Mouse (Mus musculus) limb, embryonic 13.5 days (tissue): Measurements from ENCODE around the gene Atp9a. TPM values are rescaled to one million over a fixed set of nuclear protein-coding genes. Genes with fewer than 3 reads are reported as not detected.

Experiments used
- ATAC-seq: fragments of 200-750 bp; cut with Nextera tagmentation; 2 replicates; pipeline ENCODE4 v1.8.0; 2017; ENCODE audit warnings: low read depth, moderate number of reproducible peaks, moderate TSS enrichment; ENCODE audit not compliant: low FRiP score
- H3K27ac ChIP-seq: fragments of 300-500 bp; sonication (generic); 2 replicates; pipeline ENCODE4 v1.5.1; 2015; ENCODE audit warnings: inconsistent platforms, mild to moderate bottlenecking, moderate library complexity
- H3K27me3 ChIP-seq: fragments of 300-500 bp; sonication (generic); 2 replicates; pipeline ENCODE4 v1.6.1; 2015; ENCODE audit warnings: mild to moderate bottlenecking, inconsistent platforms
- H3K36me3 ChIP-seq: fragments of 300-500 bp; sonication (generic); 2 replicates; pipeline ENCODE4 v1.6.1; 2015; ENCODE audit warnings: inconsistent platforms, mild to moderate bottlenecking, moderate library complexity
- H3K4me1 ChIP-seq: fragments of 300-500 bp; sonication (generic); 2 replicates; pipeline ENCODE4 v1.6.1; 2015; ENCODE audit warnings: inconsistent platforms
- H3K4me2 ChIP-seq: fragments of 300-500 bp; sonication (generic); replicated peaks from 2 replicates; pipeline ENCODE4 v1.6.1; 2015; ENCODE audit warnings: inconsistent platforms, mild to moderate bottlenecking, moderate library complexity
- H3K4me3 ChIP-seq: fragments of 300-500 bp; sonication (generic); 2 replicates; pipeline ENCODE4 v1.5.1; 2015; ENCODE audit warnings: moderate library complexity, mild to moderate bottlenecking, inconsistent platforms
- H3K9ac ChIP-seq: fragments of 300-500 bp; sonication (generic); 2 replicates; pipeline ENCODE4 v1.6.1; 2015; ENCODE audit warnings: mild to moderate bottlenecking, inconsistent platforms
- H3K9me3 ChIP-seq: fragments of 300-500 bp; sonication (generic); 2 replicates; pipeline ENCODE4 v1.6.1; 2016; ENCODE audit warnings: inconsistent platforms
- WGBS: fragments of 180-500 bp; shearing (Covaris S2); methylation state at CpG from one replicate; pipeline ENCODE4 v1.1.7; 2015; 5-methylcytosine and 5-hydroxymethylcytosine counted together
- polyA plus RNA-seq: library from polyadenylated mRNA; unstranded; fragments of >200 nt; fragmentation: Nextera tagmentation; extraction: Ambion mirVana; gene quantifications from 2 replicates; pipeline ENCODE4 v1.2.1, GENCODE M21; 2015

The Atp9a gene
- polyA plus RNA-seq, 1 experiment from 2014 or later: 22.6 TPM

- Histone ChIP-seq H3K9ac (no peak overlapping the region), H3K27ac (no peak overlapping the region), H3K4me3 (no peak overlapping the region), H3K4me2 (no peak overlapping the region), H3K4me1 (no peaks in the 10 kb centered on the region; the same call in 1 of the 2 replicates), H3K9me3 (peaks cover 7% of the 10 kb centered on the region), H3K27me3 (no peaks in the 10 kb centered on the region), H3K36me3 (peaks cover 41% of the 10 kb centered on the region)
- 62% methylated on average over 13 of the region's 13 CpGs for WGBS
- ATAC-seq: no peak
These were observed 39.9 kb downstream of the Atp9a start for GRCm38 (mm10) chr2:168702266-168702665.

DNA sequence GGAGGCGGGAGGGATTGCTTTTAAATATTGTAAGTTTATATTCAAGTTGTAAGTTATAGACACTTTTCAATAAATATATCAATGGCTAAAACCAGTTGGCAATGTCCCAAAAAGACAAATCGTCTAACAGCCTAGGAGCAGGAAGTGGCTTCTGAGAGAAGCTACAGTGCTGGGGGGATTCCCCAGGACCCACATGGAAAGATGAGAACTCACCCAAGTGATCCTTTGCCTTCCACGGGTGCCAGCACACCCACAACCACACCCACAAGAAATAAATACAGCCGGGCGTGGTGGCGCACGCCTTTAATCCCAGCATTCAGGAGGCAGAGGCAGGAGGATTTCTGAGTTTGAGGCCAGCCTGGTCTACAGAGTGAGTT lies 47.2 kb downstream of the Atp9a start:
- Histone ChIP-seq H3K9ac (no peak overlapping the region), H3K27me3 (no peaks in the 10 kb centered on the region), H3K36me3 (peaks cover 21% of the 10 kb centered on the region), H3K4me2 (no peak overlapping the region), H3K4me3 (no peak overlapping the region), H3K27ac (no peak overlapping the region; the same call in 1 of the 2 replicates), H3K4me1 (peaks cover 17% of the 10 kb centered on the region), H3K9me3 (no peaks in the 10 kb centered on the region)
- ATAC-seq: no peak
- 82% methylated on average over 7 of the region's 7 CpGs for WGBS

GRCm38 (mm10) chr2:168694379-168695026 lies 47.7 kb downstream of the Atp9a start:
- peak overlapping the region; percentile 26; the same call in 1 of the 2 replicates for H3K9ac ChIP-seq
- H3K36me3 ChIP-seq: peaks cover 18% of the 10 kb centered on the region
- peak overlapping the region; percentile 34; the same call in 1 of the 2 replicates for H3K4me2 ChIP-seq
- no peak overlapping the region for H3K4me3 ChIP-seq
- peak overlapping the region; percentile 22; the same call in 1 of the 2 replicates for H3K27ac ChIP-seq
- no peaks in the 10 kb centered on the region for H3K27me3 ChIP-seq
- no peak for ATAC-seq
- WGBS: 8% methylated on average over 27 of the region's 27 CpGs
- no peaks in the 10 kb centered on the region for H3K9me3 ChIP-seq
- peaks cover 20% of the 10 kb centered on the region for H3K4me1 ChIP-seq

DNA sequence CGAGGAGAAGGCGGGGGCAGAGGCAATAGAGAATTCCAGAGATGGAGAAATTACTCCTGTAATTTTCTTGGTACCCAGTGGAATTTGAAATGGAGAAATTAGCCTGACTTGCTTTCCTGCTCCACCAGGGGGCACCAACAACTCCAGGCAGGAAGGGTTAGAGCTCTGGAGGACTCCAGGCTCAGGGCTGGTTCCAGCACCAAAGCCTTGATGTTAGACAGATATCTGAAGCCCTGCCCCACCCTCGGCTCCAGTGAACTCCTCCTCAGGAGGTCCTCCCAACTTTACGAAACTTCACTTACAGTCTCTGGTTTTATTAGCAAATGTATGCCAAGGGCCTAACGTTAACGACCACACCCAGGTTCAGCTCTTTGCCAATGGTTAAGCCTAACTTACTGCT lies 50.4 kb downstream of the Atp9a start:
- no peak overlapping the region for H3K27ac ChIP-seq

GRCm38 (mm10) chr2:168687326-168687725 lies 54.9 kb downstream of the Atp9a start:
- ATAC-seq: no peak
- peaks cover 5% of the 10 kb centered on the region for H3K36me3 ChIP-seq
- H3K9ac ChIP-seq: no peak overlapping the region
- 84% methylated on average over 12 of the region's 12 CpGs for WGBS
- no peak overlapping the region for H3K4me3 ChIP-seq
- peaks cover 8% of the 10 kb centered on the region; the same call in 1 of the 2 replicates for H3K4me1 ChIP-seq
- no peaks in the 10 kb centered on the region for H3K9me3 ChIP-seq
- no peak overlapping the region for H3K4me2 ChIP-seq
- no peak overlapping the region for H3K27ac ChIP-seq
- H3K27me3 ChIP-seq: no peaks in the 10 kb centered on the region

More for the DNA sequence above, 50.4 kb downstream of the Atp9a start:
- Histone ChIP-seq H3K36me3 (peaks cover 12% of the 10 kb centered on the region), H3K9ac (no peak overlapping the region), H3K4me3 (no peak overlapping the region), H3K4me1 (peaks cover 20% of the 10 kb centered on the region), H3K9me3 (no peaks in the 10 kb centered on the region), H3K27me3 (no peaks in the 10 kb centered on the region), H3K4me2 (no peak overlapping the region)
- ATAC-seq: no peak
- whole genome bisulfite sequencing: 26% methylated on average over 6 of the region's 6 CpGs

DNA sequence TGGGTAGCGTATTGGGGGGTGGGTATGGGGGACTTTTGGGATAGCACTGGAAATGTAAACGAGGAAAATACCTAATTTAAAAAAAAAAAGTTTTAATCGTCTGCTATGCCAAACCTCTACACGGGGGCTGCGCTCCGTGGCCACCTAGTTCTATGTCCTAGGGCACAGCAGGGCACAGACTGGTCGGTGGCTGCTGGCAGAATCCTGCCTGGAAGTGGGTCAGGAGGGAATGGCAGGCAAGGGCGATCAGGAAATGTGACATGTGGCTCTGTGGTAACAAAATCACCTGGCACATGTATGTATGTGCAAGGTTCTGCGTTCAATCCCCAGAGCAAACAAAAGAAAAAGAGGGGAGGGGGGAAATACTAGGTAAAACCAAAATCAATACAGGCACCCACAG lies 56.3 kb downstream of the Atp9a start:
- Histone ChIP-seq H3K27ac (no peak overlapping the region), H3K27me3 (no peaks in the 10 kb centered on the region), H3K36me3 (peaks cover 19% of the 10 kb centered on the region), H3K9ac (no peak overlapping the region), H3K4me3 (no peak overlapping the region), H3K9me3 (0 out of 2 replicates have a peak, but pooled peaks cover under 1% of the 10 kb centered on the region), H3K4me2 (no peak overlapping the region), H3K4me1 (peaks cover 8% of the 10 kb centered on the region; the same call in 1 of the 2 replicates)
- 90% methylated on average over 9 of the region's 9 CpGs for WGBS
- ATAC-seq: no peak

DNA sequence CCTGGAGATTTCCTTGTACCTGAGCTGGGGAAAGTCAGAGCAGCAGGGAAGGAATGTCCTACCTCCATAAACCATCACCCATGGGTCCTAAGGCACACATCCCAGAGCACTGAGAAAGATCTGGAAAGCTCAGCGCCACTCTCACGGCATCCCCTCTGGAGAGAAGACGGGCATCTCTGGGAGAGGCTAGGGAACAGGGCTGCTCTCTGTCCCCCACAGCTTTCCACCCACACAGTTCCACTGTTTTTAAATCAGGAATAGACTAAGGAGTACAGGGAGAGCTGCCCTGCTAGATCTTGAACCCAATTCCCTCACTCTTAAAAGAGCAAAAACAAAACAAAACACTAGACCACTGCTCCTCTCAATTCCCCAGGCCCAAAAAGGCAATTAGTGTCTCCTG lies 57.5 kb downstream of the Atp9a start:
- H3K9ac ChIP-seq: no peak overlapping the region
- no peak overlapping the region for H3K4me3 ChIP-seq
- WGBS: 89% methylated on average over 3 of the region's 3 CpGs
- no peak overlapping the region for H3K4me2 ChIP-seq
- peaks cover 4% of the 10 kb centered on the region; the same call in 1 of the 2 replicates for H3K9me3 ChIP-seq
- H3K27me3 ChIP-seq: no peaks in the 10 kb centered on the region
- no peaks in the 10 kb centered on the region; the same call in 1 of the 2 replicates for H3K4me1 ChIP-seq
- no peak for ATAC-seq
- H3K27ac ChIP-seq: no peak overlapping the region
- H3K36me3 ChIP-seq: peaks cover 25% of the 10 kb centered on the region

GRCm38 (mm10) chr2:168683520-168684150 lies 58.6 kb downstream of the Atp9a start:
- Histone ChIP-seq H3K4me1 (no peaks in the 10 kb centered on the region), H3K9ac (no peak overlapping the region), H3K9me3 (peaks cover 4% of the 10 kb centered on the region; the same call in 1 of the 2 replicates), H3K27me3 (no peaks in the 10 kb centered on the region), H3K27ac (no peak overlapping the region), H3K36me3 (peaks cover 34% of the 10 kb centered on the region), H3K4me3 (no peak overlapping the region), H3K4me2 (no peak overlapping the region)
- no peak for ATAC-seq
- 39% methylated on average over 15 of the region's 15 CpGs for WGBS

DNA sequence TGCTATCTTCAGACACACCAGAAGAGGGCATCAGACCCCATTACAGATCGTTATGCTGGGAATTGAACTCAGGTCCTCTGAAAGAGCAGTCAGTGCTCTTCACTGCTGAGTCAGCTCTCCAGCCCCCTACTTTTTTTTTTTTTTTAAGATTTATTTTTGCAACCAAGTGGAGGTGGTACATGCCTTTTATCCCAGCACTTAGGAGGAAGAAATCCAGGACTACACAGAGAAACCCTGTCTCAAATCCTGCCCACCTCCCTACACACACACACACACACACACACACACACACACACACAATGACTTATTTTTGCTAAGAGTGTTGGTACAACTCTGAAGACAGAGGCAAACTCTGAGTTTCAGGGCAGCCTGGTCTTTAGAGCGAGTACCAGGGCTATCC lies 59.5 kb downstream of the Atp9a start:
- no peak overlapping the region for H3K4me2 ChIP-seq
- no peaks in the 10 kb centered on the region for H3K27me3 ChIP-seq
- WGBS: 76% methylated on average over 2 of the region's 2 CpGs
- no peak overlapping the region for H3K9ac ChIP-seq
- no peak for ATAC-seq
- no peak overlapping the region for H3K4me3 ChIP-seq
- H3K27ac ChIP-seq: no peak overlapping the region
- H3K9me3 ChIP-seq: peaks cover 4% of the 10 kb centered on the region; the same call in 1 of the 2 replicates
- peaks cover 43% of the 10 kb centered on the region for H3K36me3 ChIP-seq
- peaks cover 1% of the 10 kb centered on the region; the same call in 1 of the 2 replicates for H3K4me1 ChIP-seq

DNA sequence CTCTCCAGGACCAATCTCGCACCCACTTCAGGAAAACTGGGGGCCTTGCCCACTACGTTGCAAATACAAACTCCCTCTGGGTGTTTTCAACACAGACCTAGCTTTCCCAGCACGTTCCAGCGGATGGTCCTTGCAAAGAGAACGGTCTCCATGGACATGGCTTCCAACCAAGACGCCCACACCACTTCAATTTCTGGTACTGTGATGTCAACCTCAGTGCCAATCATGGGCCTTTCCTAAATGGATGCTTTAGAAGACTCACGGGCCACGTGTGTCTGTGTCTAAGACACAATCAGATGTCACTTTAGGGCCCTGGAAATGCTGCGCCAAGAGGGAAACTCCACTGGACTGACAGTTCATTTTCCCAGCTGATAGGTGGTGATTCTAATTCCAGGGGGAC lies 60.7 kb downstream of the Atp9a start:
- ATAC-seq: no peak
- Histone ChIP-seq H3K9me3 (peaks cover 4% of the 10 kb centered on the region; the same call in 1 of the 2 replicates), H3K4me1 (peaks cover 7% of the 10 kb centered on the region; the same call in 1 of the 2 replicates), H3K27ac (no peak overlapping the region), H3K4me3 (no peak overlapping the region), H3K9ac (no peak overlapping the region), H3K36me3 (peaks cover 43% of the 10 kb centered on the region), H3K4me2 (no peak overlapping the region), H3K27me3 (no peaks in the 10 kb centered on the region)
- 95% methylated on average over 9 of the region's 9 CpGs for WGBS

- peaks cover 4% of the 10 kb centered on the region; the same call in 1 of the 2 replicates for H3K9me3 ChIP-seq
- peaks cover 56% of the 10 kb centered on the region for H3K36me3 ChIP-seq
- no peak overlapping the region for H3K4me2 ChIP-seq
- no peak overlapping the region for H3K9ac ChIP-seq
- H3K4me3 ChIP-seq: no peak overlapping the region
- ATAC-seq: no peak
- no peak overlapping the region for H3K27ac ChIP-seq
- no peaks in the 10 kb centered on the region for H3K27me3 ChIP-seq
- H3K4me1 ChIP-seq: peaks cover 7% of the 10 kb centered on the region; the same call in 1 of the 2 replicates
- WGBS: 61% methylated on average over 19 of the region's 19 CpGs
These were observed 62.6 kb downstream of the Atp9a start for GRCm38 (mm10) chr2:168679381-168680199.
